Comparison of ENCODE assay signal across 23 mouse cellular contexts in the genomic region with DNA sequence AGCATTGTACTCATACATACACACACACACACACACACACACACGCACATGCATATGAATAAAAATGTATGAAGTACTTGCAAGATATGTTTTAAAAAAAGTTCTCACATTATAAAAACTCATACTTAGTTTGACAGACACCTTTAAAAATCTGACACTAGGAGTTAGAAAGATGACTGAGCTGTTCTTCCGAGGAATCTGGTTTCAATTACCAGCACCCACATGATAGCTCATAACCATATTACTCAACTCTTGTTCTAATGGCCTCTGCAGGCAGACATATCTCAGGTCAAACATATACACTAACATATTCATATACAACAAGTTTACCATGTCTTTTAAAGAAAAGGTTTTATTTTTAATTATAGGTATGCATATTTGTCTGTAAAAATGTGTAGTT.
"Had no signal": no experiment of that assay in that cellular context is flagged by ENCODE, and none has a peak within 500 bp of the region (broad histone marks: within the 10 kb centered on the region; RNA-seq: fewer than 3 reads in every experiment).

No protein-coding gene starts in this region.

- H3K4me1 ChIP-seq: hindbrain, embryonic 13.5 days; hindbrain, embryonic 15.5 days; kidney, embryonic 15.5 days; limb, embryonic 10.5 days; limb, embryonic 12.5 days had no signal

- H3K4me3 ChIP-seq: heart, adult 2 months; heart, embryonic 13.5 days; heart, embryonic 15.5 days; hindbrain, embryonic 13.5 days; hindbrain, embryonic 15.5 days; kidney, embryonic 15.5 days; left cerebral cortex, adult 2 months; limb, embryonic 10.5 days; limb, embryonic 12.5 days; liver, embryonic 13.5 days had no signal

- DNase-seq: gastrocnemius, postnatal 14 days; gastrocnemius, postnatal 36 days; heart, adult 11 months; heart, adult 2 months; heart, postnatal 14 days; heart, postnatal 36 days; kidney, adult 11 months; kidney, adult 2 months; kidney, adult 9 months; kidney, postnatal 14 days; kidney, postnatal 36 days; liver; liver, embryonic 13.5 days had no signal

- H3K27ac ChIP-seq: heart, adult 2 months; heart, embryonic 13.5 days; heart, embryonic 15.5 days; hindbrain, embryonic 13.5 days; hindbrain, embryonic 15.5 days; hindbrain, postnatal 0 days; kidney, embryonic 15.5 days; kidney, postnatal 0 days; left cerebral cortex, adult 2 months; limb, embryonic 10.5 days; limb, embryonic 12.5 days; liver, embryonic 13.5 days had no signal
